Mouse (Mus musculus) megakaryocyte, embryonic 14.5 days (primary cell): Measurements from ENCODE around the gene Pdlim3.

ENCODE experiments used
- FLI1 ChIP-seq: IDR thresholded peaks from 2 replicates; pipeline ENCODE4 v1.6.1; 2012; ENCODE audit warnings: low read length, inconsistent platforms, mixed read lengths
- GATA1 ChIP-seq: IDR thresholded peaks from 3 replicates; pipeline ENCODE4 v1.6.1; 2012; ENCODE audit warnings: mixed read lengths, low read length, inconsistent platforms, borderline replicate concordance

DNA sequence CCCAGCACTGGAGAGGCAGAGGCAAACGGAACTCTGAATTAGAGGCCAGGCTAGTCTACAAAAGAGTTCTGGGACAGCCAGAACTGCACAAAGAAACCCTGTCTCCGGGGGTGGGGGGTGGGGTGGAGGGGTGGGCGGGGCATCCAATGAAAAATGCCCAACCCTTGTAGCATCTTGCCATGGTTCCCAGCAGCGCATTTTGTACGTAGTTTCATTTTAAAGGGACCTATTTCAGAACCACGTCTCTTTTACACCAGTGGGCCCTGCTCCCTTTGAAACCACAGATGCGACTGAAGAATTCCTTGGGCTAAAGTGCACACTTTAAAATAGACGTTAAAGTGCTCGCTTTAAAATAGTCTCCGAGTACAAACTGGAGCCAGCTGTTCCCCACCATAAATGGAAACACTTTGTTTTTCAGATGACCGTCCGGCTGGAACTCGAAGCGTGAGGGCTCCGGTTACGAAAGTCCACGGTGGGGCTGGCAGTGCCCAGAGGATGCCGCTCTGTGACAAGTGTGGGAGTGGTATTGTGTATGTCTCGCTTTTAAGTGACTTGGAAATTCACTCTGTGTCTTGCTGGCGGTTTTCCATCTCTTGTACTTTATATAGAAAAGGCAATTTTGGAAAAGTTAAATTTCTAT is 31.9 kb downstream of the Pdlim3 start:
- TF ChIP-seq GATA1 (no peak), FLI1 (no peak)
